Mouse (Mus musculus): Measurements from ENCODE around the gene Fthl17d. TPM values are rescaled to one million over a fixed set of nuclear protein-coding genes. Genes with fewer than 3 reads are reported as not detected.
"Not testable (repeated sequence)": the region's sequence is repeated elsewhere in the genome, so short reads cannot be mapped to it uniquely, and the experiment has no call there.

Gene Fthl17d
- polyA plus RNA-seq (2015; fragmentation: Nextera tagmentation; extraction: Ambion mirVana): not detected in 2 replicates

GRCm38 (mm10) chrX:8986655-8987054, at the start of gene Fthl17d:
TSS of gene Fthl17d (minus strand) at chrX:8986755.
- ATAC-seq; H3K4me1 ChIP-seq (ENCODE audit: control insufficient read depth, insufficient read depth, low read length); H3K27me3 ChIP-seq (ENCODE audit: control insufficient read depth, insufficient read depth, low read depth, low read length); H3K4me2 ChIP-seq (ENCODE audit: low read length); H3K4me3 ChIP-seq (ENCODE audit: low read depth, low read length); H3K27ac ChIP-seq (ENCODE audit: low read length); H3K36me3 ChIP-seq (ENCODE audit: control insufficient read depth, insufficient read depth, low read length); H3K9me3 ChIP-seq (replicated peaks; ENCODE audit: control insufficient read depth, low read length, poor library complexity, severe bottlenecking); H3K9ac ChIP-seq (ENCODE audit: low read depth, low read length): not testable (repeated sequence)
- WGBS: no CpG with 5 or more reads among the region's 9 CpGs

GRCm38 (mm10) chrX:9033193-9033592, 46.6 kb upstream of the Fthl17d start, which contains the start of gene Fthl17e:
TSS of gene Fthl17e (plus strand) at chrX:9033493.
- H3K4me1 ChIP-seq (ENCODE audit: control insufficient read depth, insufficient read depth, low read length); H3K4me2 ChIP-seq (ENCODE audit: low read length); H3K27ac ChIP-seq (ENCODE audit: low read length); H3K4me3 ChIP-seq (ENCODE audit: low read depth, low read length); H3K27me3 ChIP-seq (ENCODE audit: control insufficient read depth, insufficient read depth, low read depth, low read length); H3K9me3 ChIP-seq (replicated peaks; ENCODE audit: control insufficient read depth, low read length, poor library complexity, severe bottlenecking); H3K36me3 ChIP-seq (ENCODE audit: control insufficient read depth, insufficient read depth, low read length); ATAC-seq; H3K9ac ChIP-seq (ENCODE audit: low read depth, low read length): not testable (repeated sequence)
- 80% methylated on average over 1 of the region's 10 CpGs for WGBS

GRCm38 (mm10) chrX:9019481-9019880, 32.9 kb upstream of the Fthl17d start:
- H3K4me3 ChIP-seq (ENCODE audit: low read depth, low read length): no peak overlapping the region
- no peak overlapping the region for H3K4me2 ChIP-seq (ENCODE audit: low read length)
- H3K4me1 ChIP-seq (ENCODE audit: control insufficient read depth, insufficient read depth, low read length): no peaks in the 10 kb centered on the region
- ATAC-seq: no peak
- no peak overlapping the region for H3K27ac ChIP-seq (ENCODE audit: low read length)
- H3K36me3 ChIP-seq (ENCODE audit: control insufficient read depth, insufficient read depth, low read length): no peaks in the 10 kb centered on the region
- 59% methylated on average over 9 of the region's 10 CpGs for WGBS
- no peak overlapping the region for H3K9ac ChIP-seq (ENCODE audit: low read depth, low read length)
- H3K9me3 ChIP-seq (replicated peaks; ENCODE audit: control insufficient read depth, low read length, poor library complexity, severe bottlenecking): no peaks in the 10 kb centered on the region
- no peaks in the 10 kb centered on the region for H3K27me3 ChIP-seq (ENCODE audit: control insufficient read depth, insufficient read depth, low read depth, low read length)

GRCm38 (mm10) chrX:9016079-9016478, 29.5 kb upstream of the Fthl17d start:
- Histone ChIP-seq H3K9ac (ENCODE audit: low read depth, low read length) (no peak overlapping the region), H3K27me3 (ENCODE audit: control insufficient read depth, insufficient read depth, low read depth, low read length) (no peaks in the 10 kb centered on the region), H3K9me3 (replicated peaks; ENCODE audit: control insufficient read depth, low read length, poor library complexity, severe bottlenecking) (no peaks in the 10 kb centered on the region), H3K4me2 (ENCODE audit: low read length) (no peak overlapping the region), H3K4me3 (ENCODE audit: low read depth, low read length) (no peak overlapping the region), H3K4me1 (ENCODE audit: control insufficient read depth, insufficient read depth, low read length) (no peaks in the 10 kb centered on the region), H3K36me3 (ENCODE audit: control insufficient read depth, insufficient read depth, low read length) (no peaks in the 10 kb centered on the region), H3K27ac (ENCODE audit: low read length) (no peak overlapping the region)
- peak; percentile 72 for ATAC-seq
- 20% methylated on average over 1 of the region's 1 CpGs for WGBS

- H3K9ac ChIP-seq (ENCODE audit: low read depth, low read length); H3K27me3 ChIP-seq (ENCODE audit: control insufficient read depth, insufficient read depth, low read depth, low read length); H3K9me3 ChIP-seq (replicated peaks; ENCODE audit: control insufficient read depth, low read length, poor library complexity, severe bottlenecking); H3K4me1 ChIP-seq (ENCODE audit: control insufficient read depth, insufficient read depth, low read length); H3K27ac ChIP-seq (ENCODE audit: low read length); H3K4me3 ChIP-seq (ENCODE audit: low read depth, low read length); ATAC-seq; H3K4me2 ChIP-seq (ENCODE audit: low read length); H3K36me3 ChIP-seq (ENCODE audit: control insufficient read depth, insufficient read depth, low read length): not testable (repeated sequence)
- WGBS: no CpG with 5 or more reads among the region's 11 CpGs
Observed at GRCm38 (mm10) chrX:8976459-8976858, 10.1 kb downstream of the Fthl17d start, which contains the start of gene Fthl17c. TSS of gene Fthl17c (minus strand) at chrX:8976559.

GRCm38 (mm10) chrX:8964618-8965017, 21.9 kb downstream of the Fthl17d start:
- 45% methylated on average over 4 of the region's 4 CpGs for WGBS
- H3K27me3 ChIP-seq (ENCODE audit: control insufficient read depth, insufficient read depth, low read depth, low read length); ATAC-seq; H3K4me1 ChIP-seq (ENCODE audit: control insufficient read depth, insufficient read depth, low read length); H3K9ac ChIP-seq (ENCODE audit: low read depth, low read length); H3K27ac ChIP-seq (ENCODE audit: low read length); H3K36me3 ChIP-seq (ENCODE audit: control insufficient read depth, insufficient read depth, low read length); H3K9me3 ChIP-seq (replicated peaks; ENCODE audit: control insufficient read depth, low read length, poor library complexity, severe bottlenecking); H3K4me2 ChIP-seq (ENCODE audit: low read length); H3K4me3 ChIP-seq (ENCODE audit: low read depth, low read length): not testable (repeated sequence)

- H3K9me3 ChIP-seq (replicated peaks; ENCODE audit: control insufficient read depth, low read length, poor library complexity, severe bottlenecking); H3K4me3 ChIP-seq (ENCODE audit: low read depth, low read length); H3K9ac ChIP-seq (ENCODE audit: low read depth, low read length); ATAC-seq; H3K36me3 ChIP-seq (ENCODE audit: control insufficient read depth, insufficient read depth, low read length); H3K27me3 ChIP-seq (ENCODE audit: control insufficient read depth, insufficient read depth, low read depth, low read length); H3K4me1 ChIP-seq (ENCODE audit: control insufficient read depth, insufficient read depth, low read length); H3K27ac ChIP-seq (ENCODE audit: low read length); H3K4me2 ChIP-seq (ENCODE audit: low read length): not testable (repeated sequence)
- WGBS: 77% methylated on average over 2 of the region's 11 CpGs
Observed at GRCm38 (mm10) chrX:8962875-8963274, 23.7 kb downstream of the Fthl17d start, which contains the start of gene Fthl17b. TSS of gene Fthl17b (minus strand) at chrX:8962975.

- H3K9me3 ChIP-seq (replicated peaks; ENCODE audit: control insufficient read depth, low read length, poor library complexity, severe bottlenecking); H3K4me1 ChIP-seq (ENCODE audit: control insufficient read depth, insufficient read depth, low read length); H3K4me2 ChIP-seq (ENCODE audit: low read length); H3K4me3 ChIP-seq (ENCODE audit: low read depth, low read length); H3K36me3 ChIP-seq (ENCODE audit: control insufficient read depth, insufficient read depth, low read length); H3K27ac ChIP-seq (ENCODE audit: low read length); H3K9ac ChIP-seq (ENCODE audit: low read depth, low read length); H3K27me3 ChIP-seq (ENCODE audit: control insufficient read depth, insufficient read depth, low read depth, low read length): not testable (repeated sequence)
- ATAC-seq: peak; percentile 92
- WGBS: 19% methylated on average over 5 of the region's 7 CpGs
Observed at GRCm38 (mm10) chrX:8948130-8948805, 38.3 kb downstream of the Fthl17d start.

GRCm38 (mm10) chrX:8944041-8944440, 42.5 kb downstream of the Fthl17d start:
- Histone ChIP-seq H3K27me3 (ENCODE audit: control insufficient read depth, insufficient read depth, low read depth, low read length) (no peaks in the 10 kb centered on the region), H3K4me3 (ENCODE audit: low read depth, low read length) (no peak overlapping the region), H3K9me3 (replicated peaks; ENCODE audit: control insufficient read depth, low read length, poor library complexity, severe bottlenecking) (no peaks in the 10 kb centered on the region), H3K4me1 (ENCODE audit: control insufficient read depth, insufficient read depth, low read length) (no peaks in the 10 kb centered on the region), H3K9ac (ENCODE audit: low read depth, low read length) (no peak overlapping the region), H3K36me3 (ENCODE audit: control insufficient read depth, insufficient read depth, low read length) (no peaks in the 10 kb centered on the region), H3K4me2 (ENCODE audit: low read length) (no peak overlapping the region), H3K27ac (ENCODE audit: low read length) (no peak overlapping the region)
- 0 out of 2 replicates have a peak, but pooled peaks have one; percentile 42 for ATAC-seq
- 64% methylated on average over 8 of the region's 8 CpGs for WGBS

All from midbrain, embryonic 16.5 days (tissue).